Mouse (Mus musculus) kidney, embryonic 15.5 days (tissue): ENCODE results near the gene Ppp2r5c. TPM values are rescaled to one million over a fixed set of nuclear protein-coding genes. Genes with fewer than 3 reads are reported as not detected.

ENCODE experiments used
- ATAC-seq: fragments of 200-750 bp; cut with Nextera tagmentation; replicated peaks from 2 replicates; pipeline ENCODE4 v1.8.0; 2017; ENCODE audit warnings: moderate TSS enrichment; ENCODE audit not compliant: low FRiP score
- H3K27ac ChIP-seq: fragments of 300-500 bp; sonication (generic); 2 replicates; pipeline ENCODE4 v1.5.1; 2015; ENCODE audit warnings: mild to moderate bottlenecking, inconsistent platforms
- H3K27me3 ChIP-seq: fragments of 300-500 bp; sonication (generic); 2 replicates; pipeline ENCODE4 v1.6.1; 2015; ENCODE audit warnings: inconsistent platforms
- H3K36me3 ChIP-seq: fragments of 300-500 bp; sonication (generic); 2 replicates; pipeline ENCODE4 v1.6.1; 2015; ENCODE audit warnings: inconsistent platforms
- H3K4me1 ChIP-seq: fragments of 300-500 bp; sonication (generic); 2 replicates; pipeline ENCODE4 v1.6.1; 2015; ENCODE audit warnings: inconsistent platforms
- H3K4me2 ChIP-seq: fragments of 300-500 bp; sonication (generic); 2 replicates; pipeline ENCODE4 v1.6.1; 2015; ENCODE audit warnings: moderate library complexity, mild to moderate bottlenecking, inconsistent platforms
- H3K4me3 ChIP-seq: fragments of 300-500 bp; sonication (generic); replicated peaks from 2 replicates; pipeline ENCODE4 v1.5.1; 2015; ENCODE audit warnings: mild to moderate bottlenecking, inconsistent platforms
- H3K9ac ChIP-seq: fragments of 300-500 bp; sonication (generic); 2 replicates; pipeline ENCODE4 v1.6.1; 2015; ENCODE audit warnings: mild to moderate bottlenecking, inconsistent platforms
- H3K9me3 ChIP-seq: fragments of 300-500 bp; sonication (generic); replicated peaks from 2 replicates; pipeline ENCODE4 v1.6.1; 2016; ENCODE audit warnings: inconsistent platforms
- WGBS: fragments of 180-500 bp; shearing (Covaris S2); methylation state at CpG from one replicate; pipeline ENCODE4 v1.1.7; 2015; ENCODE audit warnings: mixed read lengths; 5-methylcytosine and 5-hydroxymethylcytosine counted together
- polyA plus RNA-seq: library from polyadenylated mRNA; unstranded; fragments of >200 nt; fragmentation: Nextera tagmentation; extraction: Ambion mirVana; gene quantifications from 2 replicates; pipeline ENCODE4 v1.2.1, GENCODE M21; 2015

The Ppp2r5c gene
- polyA plus RNA-seq, 1 experiment from 2014 or later, result 141 TPM

DNA sequence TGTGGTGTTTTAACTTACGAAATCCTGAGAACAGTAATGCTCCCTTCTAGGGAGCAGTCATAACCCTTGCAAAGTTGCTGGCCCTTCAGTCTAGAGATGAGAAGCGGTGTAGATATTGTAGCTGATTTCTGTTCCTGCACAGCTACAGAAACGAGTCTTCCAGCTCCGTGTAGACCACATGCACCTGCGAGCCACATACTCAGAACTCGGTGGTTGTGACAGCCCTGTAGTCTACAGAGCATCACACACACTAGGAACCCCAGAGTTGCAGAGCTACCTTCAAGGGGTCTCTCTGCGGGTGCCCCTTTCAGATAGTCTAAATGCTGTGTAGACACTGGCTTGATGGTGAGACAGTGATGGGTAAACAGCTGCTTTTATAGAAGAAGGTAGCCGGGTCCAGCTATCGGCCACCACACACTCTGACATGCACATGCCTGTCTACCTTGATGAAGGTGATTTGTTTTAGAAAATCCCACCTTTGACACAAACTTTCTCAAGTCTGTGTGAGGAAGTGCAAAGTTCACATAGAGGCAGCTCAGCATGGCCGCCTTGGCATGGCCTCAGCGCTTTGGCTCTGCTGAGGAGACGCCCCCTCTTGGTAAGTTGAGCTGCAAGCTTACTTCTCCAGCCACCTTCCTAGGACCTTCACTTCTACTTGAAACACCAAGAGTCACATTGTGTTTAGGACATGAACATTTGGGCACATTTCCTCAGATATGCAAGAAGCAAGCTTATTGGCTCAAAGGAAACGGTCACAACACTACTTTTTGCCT, 46.9 kb downstream of the Ppp2r5c start:
- H3K4me1 ChIP-seq, result peaks cover 32% of the 10 kb centered on the region
- H3K36me3 ChIP-seq, result peaks cover 9% of the 10 kb centered on the region
- no peak for ATAC-seq

DNA sequence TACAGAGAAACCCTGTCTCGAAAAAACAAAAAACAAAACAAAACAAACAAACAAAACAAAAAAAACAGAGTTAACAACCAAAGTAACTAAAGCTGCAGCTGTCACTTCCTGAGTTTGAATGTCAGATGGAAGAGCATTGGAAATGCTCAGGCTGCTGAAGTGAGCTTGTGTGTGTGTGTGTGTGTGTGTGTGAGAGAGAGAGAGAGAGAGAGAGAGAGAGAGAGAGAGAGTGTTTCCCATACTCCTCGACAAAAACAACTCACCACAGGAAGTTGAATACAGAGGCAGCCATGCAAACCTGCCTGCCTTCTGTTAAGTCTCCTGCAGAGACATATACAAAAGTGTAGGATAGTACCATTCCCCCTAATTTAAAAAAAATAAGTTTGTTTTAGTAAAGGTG, 47.9 kb downstream of the Ppp2r5c start:
- 71% methylated on average over 2 of the region's 2 CpGs for WGBS
- ATAC-seq, result no peak
- no peak overlapping the region for H3K4me3 ChIP-seq

More for the DNA sequence above, 46.9 kb downstream of the Ppp2r5c start:
- H3K27me3 ChIP-seq, result no peaks in the 10 kb centered on the region
- no peak overlapping the region for H3K4me2 ChIP-seq
- no peak overlapping the region for H3K9ac ChIP-seq
- WGBS, result 91% methylated on average over 13 of the region's 13 CpGs
- no peak overlapping the region for H3K27ac ChIP-seq
- H3K4me3 ChIP-seq, result no peak overlapping the region
- no peaks in the 10 kb centered on the region for H3K9me3 ChIP-seq

DNA sequence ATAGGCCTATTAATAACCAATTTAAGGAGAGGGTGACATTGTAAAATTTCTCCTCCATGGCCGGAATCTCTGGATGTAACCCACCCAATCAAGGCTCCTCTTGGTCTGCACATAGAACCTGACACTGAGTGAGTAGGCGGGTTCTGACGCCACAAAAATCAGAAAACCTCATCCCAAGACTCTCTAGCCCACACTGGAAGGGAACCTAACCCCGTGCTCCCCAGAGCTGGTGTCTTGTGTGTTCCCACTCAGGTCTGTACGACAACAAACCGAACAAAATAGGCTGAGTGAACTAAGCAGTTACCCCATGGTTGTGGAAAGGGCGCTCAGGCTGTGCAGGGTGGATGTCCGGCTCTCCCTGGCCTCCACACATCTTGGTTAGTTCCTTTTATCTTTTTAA, 48.3 kb downstream of the Ppp2r5c start:
- no peak overlapping the region for H3K4me3 ChIP-seq
- no peak for ATAC-seq
- no peak overlapping the region for H3K9ac ChIP-seq
- no peaks in the 10 kb centered on the region for H3K27me3 ChIP-seq
- no peaks in the 10 kb centered on the region for H3K9me3 ChIP-seq
- H3K36me3 ChIP-seq, result peaks cover 3% of the 10 kb centered on the region
- H3K27ac ChIP-seq, result no peak overlapping the region
- 94% methylated on average over 8 of the region's 8 CpGs for WGBS
- peaks cover 43% of the 10 kb centered on the region for H3K4me1 ChIP-seq
- H3K4me2 ChIP-seq, result no peak overlapping the region

More for the DNA sequence above, 47.9 kb downstream of the Ppp2r5c start:
- Histone ChIP-seq H3K36me3 (peaks cover 7% of the 10 kb centered on the region), H3K9ac (no peak overlapping the region), H3K9me3 (no peaks in the 10 kb centered on the region), H3K4me2 (no peak overlapping the region), H3K27ac (no peak overlapping the region), H3K27me3 (no peaks in the 10 kb centered on the region), H3K4me1 (peaks cover 39% of the 10 kb centered on the region)

DNA sequence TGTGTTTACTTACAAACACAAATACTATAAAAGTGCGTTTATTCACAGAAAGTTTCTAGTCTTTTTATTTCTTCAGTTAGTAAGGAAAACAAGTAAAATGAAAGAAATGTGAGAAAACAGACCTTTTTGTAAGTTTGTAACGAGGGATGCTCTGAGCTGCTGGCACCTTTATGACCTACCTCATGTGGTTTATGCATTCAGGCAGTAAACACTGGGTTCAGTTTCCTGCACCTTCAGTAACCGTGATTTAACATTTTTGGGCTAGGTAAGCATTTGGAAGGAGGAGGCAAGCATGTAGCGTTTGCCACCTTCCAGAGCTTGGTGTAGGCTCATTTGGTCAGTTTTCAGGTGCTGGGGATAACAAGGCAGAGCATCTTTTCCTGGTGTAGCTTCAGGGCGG, 49.1 kb downstream of the Ppp2r5c start:
- no peak overlapping the region for H3K9ac ChIP-seq
- no peak overlapping the region for H3K27ac ChIP-seq
- ATAC-seq, result no peak
- no peaks in the 10 kb centered on the region for H3K27me3 ChIP-seq
- H3K9me3 ChIP-seq, result no peaks in the 10 kb centered on the region
- peaks cover 43% of the 10 kb centered on the region for H3K4me1 ChIP-seq
- WGBS, result 69% methylated on average over 5 of the region's 5 CpGs
- H3K4me2 ChIP-seq, result no peak overlapping the region
- H3K4me3 ChIP-seq, result no peak overlapping the region
- H3K36me3 ChIP-seq, result no peaks in the 10 kb centered on the region

DNA sequence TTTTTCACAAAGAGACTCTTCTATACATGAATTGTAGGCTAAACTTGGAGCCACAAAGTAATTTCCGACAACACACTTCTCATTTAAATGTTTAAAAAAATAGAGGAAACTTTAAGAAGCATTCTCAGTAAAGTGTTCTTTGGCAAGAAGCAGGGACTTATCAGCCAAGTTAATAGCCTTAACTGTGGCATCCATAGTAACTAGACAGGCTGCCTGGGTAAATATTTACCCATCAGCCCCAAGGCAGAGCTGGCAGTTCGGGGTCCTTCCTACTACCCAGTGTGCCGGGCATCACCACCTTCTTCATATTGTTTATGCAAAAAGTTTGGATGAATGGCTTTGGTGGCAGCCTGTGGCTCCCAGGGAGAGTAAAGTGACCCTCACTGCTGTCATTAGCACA, 50.1 kb downstream of the Ppp2r5c start:
- no peaks in the 10 kb centered on the region for H3K9me3 ChIP-seq
- no peak overlapping the region for H3K4me3 ChIP-seq
- no peak overlapping the region for H3K9ac ChIP-seq
- H3K27me3 ChIP-seq, result no peaks in the 10 kb centered on the region
- ATAC-seq, result no peak
- no peaks in the 10 kb centered on the region for H3K36me3 ChIP-seq
- 39% methylated on average over 3 of the region's 3 CpGs for WGBS
- peaks cover 50% of the 10 kb centered on the region for H3K4me1 ChIP-seq
- H3K4me2 ChIP-seq, result no peak overlapping the region
- no peak overlapping the region for H3K27ac ChIP-seq

DNA sequence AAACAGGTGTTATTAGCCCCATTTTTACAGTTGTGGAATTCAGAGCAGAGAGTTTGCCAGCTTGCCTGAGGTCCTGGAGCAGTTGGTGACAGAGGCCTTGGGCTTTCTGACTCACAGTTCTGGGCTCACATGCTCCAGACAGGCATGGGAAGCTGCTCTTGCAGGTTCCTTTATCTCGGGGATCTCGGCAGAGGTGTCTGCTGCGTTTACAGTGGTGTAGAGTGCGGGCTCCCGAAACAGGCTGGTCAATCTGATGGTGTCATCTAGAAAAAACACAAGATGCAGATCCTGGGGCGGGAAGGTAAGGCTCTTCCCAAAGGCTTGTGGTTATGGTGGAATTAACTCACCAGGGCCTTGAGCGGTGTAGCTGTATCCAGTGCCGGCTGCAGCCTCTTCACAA, 50.6 kb downstream of the Ppp2r5c start:
- H3K9me3 ChIP-seq, result no peaks in the 10 kb centered on the region
- no peak overlapping the region for H3K27ac ChIP-seq
- no peak overlapping the region for H3K9ac ChIP-seq
- ATAC-seq, result no peak
- H3K36me3 ChIP-seq, result no peaks in the 10 kb centered on the region
- 65% methylated on average over 8 of the region's 8 CpGs for WGBS
- no peak overlapping the region for H3K4me3 ChIP-seq
- H3K27me3 ChIP-seq, result no peaks in the 10 kb centered on the region
- no peak overlapping the region for H3K4me2 ChIP-seq
- peaks cover 54% of the 10 kb centered on the region for H3K4me1 ChIP-seq

DNA sequence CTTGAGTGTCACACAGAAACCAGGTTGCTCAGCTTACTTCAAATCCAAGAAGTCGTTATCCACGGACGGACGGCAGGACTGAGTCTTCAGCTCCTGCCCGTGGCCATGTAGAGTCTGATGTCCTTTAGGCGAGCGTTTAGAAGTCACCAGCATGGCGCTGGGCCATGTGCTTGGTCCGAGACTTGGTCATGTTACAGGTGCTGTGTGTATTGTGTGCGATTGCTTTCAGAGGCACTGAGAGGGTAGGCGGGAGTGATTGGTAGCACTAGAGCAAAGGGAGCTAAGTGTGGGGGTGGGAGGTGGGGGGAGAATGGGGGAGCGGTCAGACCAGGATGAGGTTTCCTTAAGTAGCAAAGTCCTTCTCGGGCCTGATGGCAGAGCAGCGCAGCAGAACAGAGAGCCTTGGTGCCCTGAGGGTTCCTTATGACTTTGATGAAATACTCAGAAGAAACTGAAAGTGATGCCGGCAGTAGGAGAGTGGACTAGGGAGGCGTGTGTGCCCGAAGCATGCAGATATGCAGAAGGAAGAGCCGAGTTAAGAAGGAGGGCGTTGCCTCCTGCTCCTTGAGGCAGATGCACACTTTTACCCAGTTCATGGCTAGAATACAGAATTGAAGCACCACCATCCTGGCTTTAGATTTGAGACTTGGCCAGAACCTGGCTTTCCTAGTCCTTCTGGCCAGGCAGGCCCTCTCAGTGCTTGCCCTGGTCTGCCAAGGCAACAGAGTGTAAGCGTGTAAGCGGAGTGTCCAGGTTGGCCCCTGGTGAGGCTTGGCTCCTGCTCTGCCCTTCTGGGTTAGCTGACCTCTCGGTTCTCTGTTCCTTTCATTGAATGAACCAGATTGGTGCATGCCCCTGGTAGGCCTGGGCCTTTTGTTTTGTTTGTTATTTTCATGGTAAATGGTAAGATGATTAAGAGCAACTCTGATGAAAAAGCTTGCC, 51.6 kb downstream of the Ppp2r5c start:
- Histone ChIP-seq H3K27ac (peak overlapping the region; percentile 75), H3K4me1 (peaks cover 64% of the 10 kb centered on the region), H3K9me3 (no peaks in the 10 kb centered on the region), H3K4me2 (peak overlapping the region; percentile 15), H3K27me3 (no peaks in the 10 kb centered on the region), H3K9ac (0 out of 2 replicates have a peak overlapping the region, but pooled peaks have one; percentile 8), H3K4me3 (no peak overlapping the region), H3K36me3 (no peaks in the 10 kb centered on the region)
- WGBS, result 50% methylated on average over 22 of the region's 22 CpGs
- peak; percentile 44 for ATAC-seq

DNA sequence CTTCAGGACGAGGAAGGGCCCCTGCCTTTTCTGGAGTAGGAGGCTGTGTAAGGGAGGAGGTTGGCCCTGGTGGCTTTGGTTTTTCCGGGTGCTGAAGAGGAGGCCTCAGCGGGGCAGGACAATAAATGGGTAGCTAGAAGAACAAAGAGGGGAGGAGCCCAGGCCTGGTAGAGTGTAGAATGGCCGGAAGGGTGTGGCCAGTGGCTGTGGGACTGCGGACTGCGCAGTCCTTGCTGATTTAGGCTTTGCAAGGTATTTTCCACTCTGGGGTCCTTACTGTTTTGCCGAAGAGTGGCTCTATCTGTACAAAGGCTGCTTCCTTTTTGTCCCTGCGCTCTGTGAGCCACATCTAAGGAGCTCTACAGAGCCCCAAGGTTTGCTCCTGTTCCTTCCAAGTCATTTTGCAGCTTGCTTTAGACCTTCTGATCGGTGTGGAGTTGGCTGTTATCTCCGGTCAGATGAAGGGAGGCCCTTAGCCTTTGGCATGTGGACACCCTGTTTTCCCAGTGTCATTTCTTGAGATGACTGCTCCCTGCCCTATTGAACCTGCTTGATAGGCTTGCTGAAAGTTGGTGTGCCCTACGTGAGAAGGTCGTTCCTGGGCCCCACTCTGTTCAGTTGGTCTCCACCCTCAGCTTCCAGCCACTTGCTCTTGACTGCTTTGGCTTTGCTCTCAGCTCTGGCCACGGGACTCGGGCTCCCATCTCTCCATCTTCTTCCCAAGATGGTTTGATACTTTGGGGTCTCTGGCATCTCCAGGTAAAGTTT, 52.5 kb downstream of the Ppp2r5c start:
- H3K36me3 ChIP-seq, result no peaks in the 10 kb centered on the region
- no peak overlapping the region for H3K9ac ChIP-seq
- H3K27me3 ChIP-seq, result no peaks in the 10 kb centered on the region
- peak overlapping the region; percentile 75 for H3K27ac ChIP-seq
- H3K4me3 ChIP-seq, result no peak overlapping the region
- peaks cover 72% of the 10 kb centered on the region for H3K4me1 ChIP-seq
- 64% methylated on average over 14 of the region's 14 CpGs for WGBS
- H3K4me2 ChIP-seq, result peak overlapping the region; percentile 29
- H3K9me3 ChIP-seq, result no peaks in the 10 kb centered on the region
- peak; percentile 47; the same call in 1 of the 2 replicates for ATAC-seq

DNA sequence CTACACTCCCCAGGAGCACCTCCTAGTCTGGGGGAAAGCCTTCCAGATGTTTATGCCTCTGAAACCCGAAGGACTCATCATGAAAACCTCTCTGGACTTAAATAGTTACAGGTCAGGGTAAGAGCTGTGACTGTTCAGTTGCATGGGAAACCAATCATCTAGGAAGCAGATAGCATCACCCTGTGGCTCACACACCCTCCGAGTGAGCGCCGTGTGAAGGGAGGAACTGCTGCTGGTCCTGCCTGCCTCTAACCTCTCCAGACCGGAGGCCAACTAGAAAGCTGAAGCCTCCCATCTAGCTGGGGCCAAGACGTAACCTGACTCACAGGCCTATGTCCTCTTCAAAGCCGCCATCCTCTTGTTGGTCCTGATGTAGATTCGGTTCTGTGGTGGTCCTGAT, 53.2 kb downstream of the Ppp2r5c start:
- no peak overlapping the region for H3K4me3 ChIP-seq
- no peak overlapping the region for H3K4me2 ChIP-seq
- H3K27me3 ChIP-seq, result no peaks in the 10 kb centered on the region
- H3K9ac ChIP-seq, result no peak overlapping the region
- 87% methylated on average over 8 of the region's 8 CpGs for WGBS
- H3K9me3 ChIP-seq, result no peaks in the 10 kb centered on the region
- 0 out of 2 replicates have a peak overlapping the region, but pooled peaks have one; percentile 75 for H3K27ac ChIP-seq
- no peak for ATAC-seq
- peaks cover 79% of the 10 kb centered on the region for H3K4me1 ChIP-seq
- no peaks in the 10 kb centered on the region for H3K36me3 ChIP-seq

DNA sequence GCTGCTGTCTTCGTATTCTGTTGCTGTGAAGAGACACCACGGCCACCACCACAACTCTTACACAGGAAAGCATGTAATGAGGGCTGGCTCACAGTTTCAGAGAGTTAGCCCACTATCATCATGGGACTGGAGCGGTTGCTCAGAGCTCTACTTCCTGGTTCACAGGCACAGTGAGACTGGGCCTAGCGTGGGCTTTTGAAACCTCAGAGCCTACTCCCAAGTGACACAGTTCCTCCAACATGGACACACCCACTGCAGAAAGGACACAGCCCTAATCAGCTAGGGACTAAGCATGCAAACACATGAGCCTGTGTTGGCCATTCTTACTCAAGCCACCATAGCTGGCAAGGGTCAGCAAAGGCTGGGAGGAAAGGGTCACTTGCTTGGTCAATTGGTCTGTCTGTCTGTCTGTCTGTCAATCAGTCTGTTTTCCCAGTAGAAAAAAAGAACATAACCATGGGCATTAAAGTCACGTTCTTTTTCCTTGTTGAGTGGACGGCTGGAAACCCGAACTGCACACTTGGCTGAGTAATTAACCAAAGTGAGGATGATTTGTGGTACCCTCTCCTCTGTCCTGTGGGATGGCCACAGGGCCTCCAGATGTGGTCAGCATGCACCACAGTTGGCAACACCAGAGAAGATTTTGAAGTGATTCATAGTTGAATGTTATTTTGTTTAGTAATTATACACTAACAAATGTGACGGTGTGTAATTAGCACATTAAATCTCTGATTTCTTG, 56.7 kb downstream of the Ppp2r5c start:
- Histone ChIP-seq H3K36me3 (no peaks in the 10 kb centered on the region), H3K27me3 (no peaks in the 10 kb centered on the region), H3K4me3 (no peak overlapping the region), H3K27ac (peak overlapping the region; percentile 34; the same call in 1 of the 2 replicates), H3K4me1 (peaks cover 74% of the 10 kb centered on the region), H3K9me3 (no peaks in the 10 kb centered on the region), H3K9ac (no peak overlapping the region), H3K4me2 (no peak overlapping the region)
- WGBS, result 45% methylated on average over 8 of the region's 8 CpGs
- ATAC-seq, result 0 out of 2 replicates have a peak, but pooled peaks have one; percentile 46

DNA sequence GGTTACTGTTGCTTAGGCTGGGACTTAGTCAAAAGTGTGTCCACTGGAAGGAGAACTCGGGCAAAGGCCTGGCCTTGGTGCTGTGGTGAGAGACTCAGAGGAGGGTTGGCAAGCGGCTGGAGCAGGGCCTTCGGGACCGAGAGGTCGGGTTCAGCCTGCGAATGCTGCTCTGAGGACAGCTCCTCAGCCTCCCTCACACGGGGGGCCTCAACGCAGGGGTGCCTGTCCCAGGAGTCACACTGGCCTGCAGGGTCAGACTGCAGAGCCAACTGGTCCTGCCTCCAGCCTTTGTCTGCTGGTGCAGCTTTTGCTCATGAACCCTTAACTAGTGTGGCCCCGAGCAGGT, 57.2 kb downstream of the Ppp2r5c start:
- 0 out of 2 replicates have a peak, but pooled peaks have one; percentile 33 for ATAC-seq
- H3K4me3 ChIP-seq, result no peak overlapping the region
- no peaks in the 10 kb centered on the region for H3K9me3 ChIP-seq
- no peak overlapping the region for H3K9ac ChIP-seq
- peaks cover 74% of the 10 kb centered on the region for H3K4me1 ChIP-seq
- no peaks in the 10 kb centered on the region for H3K27me3 ChIP-seq
- H3K4me2 ChIP-seq, result no peak overlapping the region
- peak overlapping the region; percentile 49; the same call in 1 of the 2 replicates for H3K27ac ChIP-seq
- 24% methylated on average over 9 of the region's 9 CpGs for WGBS
- H3K36me3 ChIP-seq, result no peaks in the 10 kb centered on the region
